Comparison of ENCODE assay signal across 8 mouse cellular contexts in the genomic region with DNA sequence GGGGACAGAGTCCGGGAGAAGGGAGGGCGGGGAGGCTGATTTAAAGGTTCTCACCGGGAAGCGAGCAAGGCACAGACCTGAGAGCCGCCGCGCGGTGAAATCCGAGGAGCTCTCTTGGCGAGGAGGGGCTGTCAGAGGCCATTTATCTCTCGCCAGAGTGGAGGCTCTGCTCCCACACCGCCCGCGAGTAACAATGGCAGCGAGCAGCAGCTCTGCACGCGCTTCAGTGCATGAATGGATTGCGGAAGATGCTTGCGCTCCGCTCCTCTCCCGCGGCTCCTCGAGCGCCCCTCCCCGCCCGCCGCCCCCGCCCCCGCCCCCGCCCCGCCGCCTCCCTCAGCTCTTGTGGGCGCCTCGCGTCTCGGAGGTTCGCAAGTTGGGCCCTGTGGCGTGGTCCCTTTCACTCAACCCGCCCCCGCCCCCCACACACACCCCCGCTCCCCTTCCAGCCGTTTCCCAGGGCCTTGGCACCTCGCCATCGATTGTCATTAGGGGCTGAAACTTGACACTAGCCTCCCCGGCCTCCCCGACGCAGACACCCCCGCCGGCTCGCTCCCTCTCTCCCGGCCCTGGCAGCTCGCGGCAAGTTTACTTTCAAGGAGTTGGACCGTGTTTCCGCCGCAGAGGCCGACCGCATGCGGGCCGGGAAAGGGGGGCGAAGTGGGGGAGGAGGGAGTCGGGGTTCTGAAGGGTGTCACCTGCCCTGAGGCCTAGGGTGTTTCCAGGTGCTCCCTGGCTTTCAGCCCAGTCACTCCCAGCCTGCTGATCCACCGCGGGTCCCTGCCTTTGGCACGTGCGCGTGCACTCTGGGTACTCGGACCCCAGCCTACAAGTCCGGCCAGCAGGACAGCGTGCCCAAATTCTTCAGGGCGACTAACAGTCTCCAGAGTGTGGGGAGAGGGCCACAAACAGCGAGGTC. TPM values are rescaled to one million over a fixed set of nuclear protein-coding genes. Genes with fewer than 3 reads are reported as not detected.
DNase-seq lines count a peak whose midpoint lies in the region; ATAC-seq and TF ChIP-seq lines count a peak whose summit lies in the region.

No protein-coding gene starts in this region.

- peak; percentile 35 for ATAC-seq in CD4-positive, CD25-positive, alpha-beta regulatory T cell, adult 4 months
- peak; percentile 61 for ATAC-seq in heart, postnatal 0 days (ENCODE audit: insufficient read depth, low read depth)
- ATAC-seq in limb, embryonic 12.5 days (ENCODE audit: insufficient number of reproducible peaks, insufficient read depth, low FRiP score, low TSS enrichment, low read depth): peak; percentile 50
- peak; percentile 79 for ATAC-seq in midbrain, embryonic 12.5 days (ENCODE audit: low FRiP score, low read depth)
- ATAC-seq in erythroid progenitor cell, adult 5-6 weeks (replicated peaks; ENCODE audit: low FRiP score, poor library complexity, severe bottlenecking): no peak

- H3K4me2 ChIP-seq in heart, postnatal 0 days (ENCODE audit: low read depth, low read length): peak overlapping the region; percentile 86
- peak overlapping the region; percentile 65 for H3K4me2 ChIP-seq in limb, embryonic 12.5 days
- peak overlapping the region; percentile 60 for H3K4me2 ChIP-seq in midbrain, embryonic 12.5 days (replicated peaks)

- peak overlapping the region; percentile 72 for H3K4me3 ChIP-seq in embryonic facial prominence, embryonic 10.5 days
- H3K4me3 ChIP-seq in heart, postnatal 0 days (ENCODE audit: low read depth, low read length): peak overlapping the region; percentile 69
- peak overlapping the region; percentile 57 for H3K4me3 ChIP-seq in limb, embryonic 12.5 days (replicated peaks)
- H3K4me3 ChIP-seq in midbrain, embryonic 12.5 days: peak overlapping the region; percentile 59

- TF ChIP-seq EP300 in heart, postnatal 0 days (IDR thresholded peaks at IDR 0.05; ENCODE audit: low read depth): no peak

- H3K9ac ChIP-seq in heart, postnatal 0 days (replicated peaks; ENCODE audit: low read depth, low read length): peak overlapping the region; percentile 69
- H3K9ac ChIP-seq in limb, embryonic 12.5 days (replicated peaks): peak overlapping the region; percentile 75
- peak overlapping the region; percentile 78 for H3K9ac ChIP-seq in midbrain, embryonic 12.5 days (replicated peaks)

- H3K36me3 ChIP-seq in embryonic facial prominence, embryonic 10.5 days (replicated peaks): no peaks in the 10 kb centered on the region
- H3K36me3 ChIP-seq in heart, postnatal 0 days (replicated peaks; ENCODE audit: control insufficient read depth, insufficient read depth, low read length): no peaks in the 10 kb centered on the region
- H3K36me3 ChIP-seq in limb, embryonic 12.5 days: no peaks in the 10 kb centered on the region
- no peaks in the 10 kb centered on the region for H3K36me3 ChIP-seq in midbrain, embryonic 12.5 days

- H3K27me3 ChIP-seq in embryonic facial prominence, embryonic 10.5 days (replicated peaks; ENCODE audit: low read depth, poor library complexity, severe bottlenecking): peaks cover 100% of the 10 kb centered on the region
- H3K27me3 ChIP-seq in heart, postnatal 0 days (ENCODE audit: control insufficient read depth, insufficient read depth, low read length): peaks cover 2% of the 10 kb centered on the region; the same call in 1 of the 2 replicates
- peaks cover 97% of the 10 kb centered on the region for H3K27me3 ChIP-seq in limb, embryonic 12.5 days
- H3K27me3 ChIP-seq in midbrain, embryonic 12.5 days: peaks cover 87% of the 10 kb centered on the region

- 3% methylated on average over 63 of the region's 72 CpGs for WGBS in embryonic facial prominence, embryonic 10.5 days
- 2% methylated on average over 38 of the region's 72 CpGs for WGBS in heart, postnatal 0 days
- 1% methylated on average over 51 of the region's 72 CpGs for WGBS in limb, embryonic 12.5 days
- WGBS in midbrain, embryonic 12.5 days: 3% methylated on average over 43 of the region's 72 CpGs

- no peaks in the 10 kb centered on the region for H3K9me3 ChIP-seq in embryonic facial prominence, embryonic 10.5 days
- H3K9me3 ChIP-seq in heart, postnatal 0 days (replicated peaks; ENCODE audit: control insufficient read depth, low read length): no peaks in the 10 kb centered on the region
- H3K9me3 ChIP-seq in limb, embryonic 12.5 days: no peaks in the 10 kb centered on the region
- H3K9me3 ChIP-seq in midbrain, embryonic 12.5 days: no peaks in the 10 kb centered on the region

- TF ChIP-seq CTCF in heart, postnatal 0 days (IDR thresholded peaks at IDR 0.05; ENCODE audit: low read depth): no peak

- H3K4me1 ChIP-seq in embryonic facial prominence, embryonic 10.5 days: peaks cover 77% of the 10 kb centered on the region
- peaks cover 13% of the 10 kb centered on the region; the same call in 1 of the 2 replicates for H3K4me1 ChIP-seq in heart, postnatal 0 days (ENCODE audit: control insufficient read depth, insufficient read depth)
- peaks cover 73% of the 10 kb centered on the region for H3K4me1 ChIP-seq in limb, embryonic 12.5 days (replicated peaks)
- H3K4me1 ChIP-seq in midbrain, embryonic 12.5 days: peaks cover 43% of the 10 kb centered on the region

- peak; percentile 77 for DNase-seq in 3T3-L1 (ENCODE audit: low read depth, low spot score)
- peak; percentile 85 for DNase-seq in embryonic facial prominence, embryonic 10.5 days (ENCODE audit: low spot score)
- no peak for DNase-seq in heart, postnatal 0 days (ENCODE audit: low spot score)
- peak; percentile 56 for DNase-seq in thymus, postnatal 0 days (ENCODE audit: low spot score)

- H3K27ac ChIP-seq in embryonic facial prominence, embryonic 10.5 days (replicated peaks): peak overlapping the region; percentile 96
- peak overlapping the region; percentile 87 for H3K27ac ChIP-seq in heart, postnatal 0 days (ENCODE audit: low read depth)
- H3K27ac ChIP-seq in limb, embryonic 12.5 days: peak overlapping the region; percentile 94
- peak overlapping the region; percentile 93 for H3K27ac ChIP-seq in midbrain, embryonic 12.5 days (replicated peaks)

RNA-seq across cellular contexts. Expression of a gene that starts 31.7 kb away (rescaled TPM):
- 10 to 100 TPM; 24.2 to 26.1 TPM for polyA plus RNA-seq in CD4-positive, CD25-positive, alpha-beta regulatory T cell, adult 4 months (2017; shearing (Covaris generic))
- polyA plus RNA-seq in embryonic facial prominence, embryonic 10.5 days (2016; fragmentation: Nextera tagmentation; extraction: Ambion mirVana): 23.7 and 26.3 TPM in 2 replicates
- total RNA-seq in heart, postnatal 0 days (2014; rRNA removed; ENCODE audit: low replicate concordance): 25.7 and 35.5 TPM in 2 replicates
- 8.9 and 10.1 TPM in 2 replicates for polyA plus RNA-seq in heart, postnatal 0 days (2015; fragmentation: Nextera tagmentation; extraction: Ambion mirVana)
- polyA plus RNA-seq in limb, embryonic 12.5 days (2016; fragmentation: Nextera tagmentation; extraction: Ambion mirVana): 25.6 and 30.5 TPM in 2 replicates
- polyA plus RNA-seq in midbrain, embryonic 12.5 days (2016; fragmentation: Nextera tagmentation; extraction: Ambion mirVana): 26.3 and 31.2 TPM in 2 replicates
- 14.1 and 14.2 TPM in 2 replicates for polyA plus RNA-seq in thymus, postnatal 0 days (2015; fragmentation: Nextera tagmentation; extraction: Ambion mirVana)
- 21.4 and 32.4 TPM in 2 replicates for total RNA-seq in erythroid progenitor cell, adult 5-6 weeks (2015; ENCODE audit: low replicate concordance)
- 26.3 and 35.9 TPM in 2 replicates for total RNA-seq in erythroid progenitor cell, adult 5-6 weeks (2017; ENCODE audit: low replicate concordance)
